Mouse (Mus musculus) retina, postnatal 7 days (tissue): ENCODE results near the gene Gm13102.
"Not testable (repeated sequence)": the region's sequence is repeated elsewhere in the genome, so short reads cannot be mapped to it uniquely, and the experiment has no call there.

Experiments
- DNase-seq: peaks from one replicate; pipeline ENCODE4 v3.0.0-alpha.2; 2012; ENCODE audit warnings: low read depth, low spot score

The Gm13102 gene

GRCm38 (mm10) chr4:144106174-144106573 lies at the start of gene Gm13102:
Gene Gm13102 (plus strand): TSS chr4:144106474.
- DNase-seq = not testable (repeated sequence)

- not testable (repeated sequence) for DNase-seq
These were observed 47.4 kb upstream of the Gm13102 start, which contains the start of gene Pramel4 for GRCm38 (mm10) chr4:144058826-144059225. Gene Pramel4 (plus strand): TSS chr4:144059126.
